Mouse (Mus musculus): Measurements from ENCODE around the gene Dpp10. TPM values are rescaled to one million over a fixed set of nuclear protein-coding genes. Genes with fewer than 3 reads are reported as not detected.
A peak's percentile ranks its signal among the peaks of the same experiment; 100 is the strongest.

Gene Dpp10
- polyA plus RNA-seq, 1 experiment from 2014 or later = 0.09 TPM

GRCm38 (mm10) chr1:123974621-123975020 is 70.7 kb downstream of the Dpp10 start:
- DNase-seq (ENCODE audit: low spot score) = peak; percentile 39
- WGBS = 29% methylated on average over 3 of the region's 3 CpGs
- Histone ChIP-seq H3K27ac (no peak overlapping the region), H3K36me3 (no peaks in the 10 kb centered on the region), H3K9me3 (replicated peaks) (no peaks in the 10 kb centered on the region), H3K27me3 (ENCODE audit: low read depth, poor library complexity, severe bottlenecking) (no peaks in the 10 kb centered on the region), H3K4me1 (no peaks in the 10 kb centered on the region), H3K4me3 (no peak overlapping the region)

DNA sequence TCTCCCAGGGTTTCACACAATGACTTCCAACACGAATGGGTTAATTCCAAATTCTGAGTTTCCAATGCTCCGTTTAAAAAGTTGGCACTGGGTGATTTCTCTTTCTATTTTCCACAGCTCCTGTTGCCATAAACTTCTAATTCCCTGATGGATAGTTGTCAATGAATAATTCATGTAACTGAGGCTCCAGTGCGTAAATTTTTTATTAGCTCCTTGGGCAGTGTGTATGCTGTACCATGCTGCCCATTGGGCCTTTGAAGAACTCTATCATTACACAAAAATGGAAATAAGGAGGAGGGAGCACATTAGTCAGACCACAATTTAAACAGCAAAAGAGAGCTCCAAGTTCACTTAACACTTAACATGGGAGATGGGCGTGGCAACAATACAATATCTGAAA is 99.2 kb downstream of the Dpp10 start:
- 88% methylated on average over 4 of the region's 4 CpGs for WGBS
- no peaks in the 10 kb centered on the region for H3K27me3 ChIP-seq (ENCODE audit: low read depth, poor library complexity, severe bottlenecking)
- no peak for DNase-seq (ENCODE audit: low spot score)
- no peak overlapping the region for H3K4me3 ChIP-seq
- no peaks in the 10 kb centered on the region for H3K9me3 ChIP-seq (replicated peaks)
- no peaks in the 10 kb centered on the region for H3K36me3 ChIP-seq
- no peaks in the 10 kb centered on the region for H3K4me1 ChIP-seq
- no peak overlapping the region for H3K27ac ChIP-seq

DNA sequence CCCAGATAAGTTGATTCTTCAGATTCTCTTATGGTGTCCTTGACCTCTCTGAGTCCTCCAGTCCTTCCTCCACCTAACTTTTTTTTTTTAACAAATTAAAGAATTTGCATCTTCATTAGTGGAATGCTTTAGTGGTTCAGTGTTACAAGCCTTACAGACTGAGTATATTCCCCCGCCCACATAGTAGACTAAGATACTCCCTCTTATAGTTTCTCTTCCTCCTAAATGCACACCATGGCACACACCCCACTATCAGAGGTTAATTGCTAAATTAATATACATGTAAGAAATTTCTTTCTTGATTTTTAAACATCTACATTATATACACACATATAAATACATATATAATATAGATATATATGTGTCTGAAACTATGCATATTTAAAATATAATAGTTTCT is 104.5 kb downstream of the Dpp10 start:
- 93% methylated on average over 1 of the region's 1 CpGs for WGBS

DNA sequence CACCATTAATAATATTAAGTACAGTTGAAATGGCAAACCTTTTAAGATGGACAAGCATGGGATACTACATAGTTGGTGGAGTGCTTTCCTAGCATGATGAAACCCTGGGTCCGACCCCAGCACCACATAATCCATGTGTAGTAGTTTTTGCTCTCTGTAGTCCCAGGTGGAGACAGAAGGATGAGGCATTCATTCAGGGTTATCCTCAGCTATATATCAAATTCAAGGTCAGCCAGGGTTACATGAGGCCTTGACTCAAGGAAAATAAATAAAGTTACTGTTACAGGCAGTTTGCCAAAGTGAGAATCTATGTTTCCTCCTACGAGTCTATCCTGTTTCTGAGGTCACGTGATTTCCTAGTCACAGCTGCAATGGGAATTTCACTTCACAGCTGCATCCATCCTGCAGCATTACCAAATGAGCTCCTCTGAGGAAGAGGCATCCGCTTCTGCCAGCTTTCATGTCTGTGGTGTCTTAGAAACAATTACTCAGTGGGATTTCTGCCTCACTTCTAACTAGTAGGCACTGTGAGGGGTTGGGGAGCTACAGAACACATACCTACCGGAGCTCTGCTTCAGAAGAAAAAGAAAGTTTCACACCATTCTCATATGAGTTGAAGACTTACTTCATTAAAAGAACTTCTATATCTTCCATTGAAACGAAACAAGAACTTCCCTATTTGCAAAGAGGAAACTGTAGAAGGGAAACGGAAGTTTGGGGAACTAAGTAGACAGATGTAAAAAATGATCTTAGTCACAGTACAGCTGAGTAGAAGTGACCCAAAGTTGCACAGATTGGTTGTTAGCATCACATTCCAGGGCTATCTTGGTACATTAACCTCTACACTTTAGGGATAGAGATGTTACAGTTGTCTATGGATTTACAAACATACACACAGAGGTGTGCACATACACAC is 111.3 kb downstream of the Dpp10 start:
- WGBS = 85% methylated on average over 7 of the region's 7 CpGs
- DNase-seq (ENCODE audit: low spot score) = no peak

More for the DNA sequence above, 104.5 kb downstream of the Dpp10 start:
- no peak overlapping the region for H3K4me3 ChIP-seq
- DNase-seq (ENCODE audit: low spot score) = no peak
- no peaks in the 10 kb centered on the region for H3K9me3 ChIP-seq (replicated peaks)
- no peaks in the 10 kb centered on the region for H3K27me3 ChIP-seq (ENCODE audit: low read depth, poor library complexity, severe bottlenecking)
- no peaks in the 10 kb centered on the region for H3K36me3 ChIP-seq
- H3K4me1 ChIP-seq = no peaks in the 10 kb centered on the region
- H3K27ac ChIP-seq = no peak overlapping the region

GRCm38 (mm10) chr1:123928003-123928370 is 117.4 kb downstream of the Dpp10 start:
- Histone ChIP-seq H3K27me3 (ENCODE audit: low read depth, poor library complexity, severe bottlenecking) (no peaks in the 10 kb centered on the region), H3K36me3 (no peaks in the 10 kb centered on the region), H3K27ac (no peak overlapping the region), H3K9me3 (replicated peaks) (no peaks in the 10 kb centered on the region), H3K4me3 (no peak overlapping the region), H3K4me1 (no peaks in the 10 kb centered on the region)
- no peak for DNase-seq (ENCODE audit: low spot score)
- 77% methylated on average over 3 of the region's 3 CpGs for WGBS

More for the DNA sequence above, 111.3 kb downstream of the Dpp10 start:
- Histone ChIP-seq H3K9me3 (replicated peaks) (no peaks in the 10 kb centered on the region), H3K27ac (no peak overlapping the region), H3K27me3 (ENCODE audit: low read depth, poor library complexity, severe bottlenecking) (no peaks in the 10 kb centered on the region), H3K4me3 (no peak overlapping the region), H3K4me1 (no peaks in the 10 kb centered on the region), H3K36me3 (no peaks in the 10 kb centered on the region)

GRCm38 (mm10) chr1:123927278-123928002 is 117.9 kb downstream of the Dpp10 start:
- DNase-seq (ENCODE audit: low spot score) = no peak
- no peak overlapping the region for H3K27ac ChIP-seq
- no peaks in the 10 kb centered on the region for H3K27me3 ChIP-seq (ENCODE audit: low read depth, poor library complexity, severe bottlenecking)
- H3K36me3 ChIP-seq = no peaks in the 10 kb centered on the region
- H3K4me1 ChIP-seq = no peaks in the 10 kb centered on the region
- no peaks in the 10 kb centered on the region for H3K9me3 ChIP-seq (replicated peaks)
- H3K4me3 ChIP-seq = no peak overlapping the region

GRCm38 (mm10) chr1:123924905-123925304 is 120.5 kb downstream of the Dpp10 start:
- H3K27me3 ChIP-seq (ENCODE audit: low read depth, poor library complexity, severe bottlenecking) = no peaks in the 10 kb centered on the region
- no peak for DNase-seq (ENCODE audit: low spot score)
- no peaks in the 10 kb centered on the region for H3K36me3 ChIP-seq
- no peak overlapping the region for H3K4me3 ChIP-seq
- WGBS = 90% methylated on average over 1 of the region's 1 CpGs
- H3K9me3 ChIP-seq (replicated peaks) = no peaks in the 10 kb centered on the region
- no peaks in the 10 kb centered on the region for H3K4me1 ChIP-seq
- H3K27ac ChIP-seq = no peak overlapping the region

GRCm38 (mm10) chr1:123923907-123924306 is 121.5 kb downstream of the Dpp10 start:
- no peaks in the 10 kb centered on the region for H3K27me3 ChIP-seq (ENCODE audit: low read depth, poor library complexity, severe bottlenecking)
- no peaks in the 10 kb centered on the region for H3K9me3 ChIP-seq (replicated peaks)
- DNase-seq (ENCODE audit: low spot score) = no peak
- H3K36me3 ChIP-seq = no peaks in the 10 kb centered on the region
- no peak overlapping the region for H3K4me3 ChIP-seq
- 93% methylated on average over 2 of the region's 2 CpGs for WGBS
- H3K27ac ChIP-seq = no peak overlapping the region
- H3K4me1 ChIP-seq = no peaks in the 10 kb centered on the region

DNA sequence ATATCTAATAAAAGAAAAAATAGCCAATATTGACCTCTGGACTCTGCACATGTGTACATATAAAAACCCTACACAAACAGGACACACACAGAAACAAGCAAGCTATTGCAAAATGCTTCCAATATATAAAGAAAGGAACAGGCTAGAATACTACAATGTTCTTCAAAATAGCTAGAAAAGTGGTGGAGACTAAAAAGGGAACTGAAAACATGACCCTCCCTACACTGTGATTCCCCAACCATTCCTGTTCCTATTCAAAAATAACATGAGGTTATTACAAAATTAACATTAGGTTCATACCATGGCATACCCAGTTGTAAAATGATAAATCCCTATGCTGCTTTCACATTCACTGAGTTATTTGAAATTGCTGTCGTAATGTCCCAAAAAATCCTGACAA is 125.8 kb downstream of the Dpp10 start:
- Histone ChIP-seq H3K36me3 (no peaks in the 10 kb centered on the region), H3K27me3 (ENCODE audit: low read depth, poor library complexity, severe bottlenecking) (no peaks in the 10 kb centered on the region), H3K9me3 (replicated peaks) (no peaks in the 10 kb centered on the region), H3K4me3 (no peak overlapping the region), H3K27ac (no peak overlapping the region), H3K4me1 (no peaks in the 10 kb centered on the region)
- DNase-seq (ENCODE audit: low spot score) = no peak
- WGBS = 96% methylated on average over 1 of the region's 1 CpGs

DNA sequence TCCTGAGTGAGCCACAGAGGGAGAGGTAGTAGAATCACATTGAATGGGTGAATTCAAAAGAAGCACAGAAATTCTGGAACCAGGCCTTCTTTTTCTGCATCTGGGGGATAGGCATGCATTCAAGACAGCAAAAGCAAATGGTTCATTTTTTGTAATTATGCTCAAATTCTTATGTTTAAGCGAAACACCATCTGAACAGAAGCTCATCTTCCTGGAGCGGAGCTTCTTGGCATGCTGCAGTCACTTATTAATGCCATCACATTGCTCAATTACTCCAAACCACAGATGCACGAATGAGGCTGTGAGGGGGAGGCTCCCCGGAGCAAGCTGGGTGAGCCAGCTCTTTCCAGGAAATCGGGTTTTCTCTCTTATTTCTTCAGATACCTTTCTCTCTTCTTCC is 142.7 kb downstream of the Dpp10 start:
- Histone ChIP-seq H3K27ac (no peak overlapping the region), H3K4me1 (no peaks in the 10 kb centered on the region), H3K9me3 (replicated peaks) (no peaks in the 10 kb centered on the region), H3K4me3 (no peak overlapping the region), H3K36me3 (no peaks in the 10 kb centered on the region), H3K27me3 (ENCODE audit: low read depth, poor library complexity, severe bottlenecking) (no peaks in the 10 kb centered on the region)
- DNase-seq (ENCODE audit: low spot score) = no peak
- 86% methylated on average over 5 of the region's 5 CpGs for WGBS

DNA sequence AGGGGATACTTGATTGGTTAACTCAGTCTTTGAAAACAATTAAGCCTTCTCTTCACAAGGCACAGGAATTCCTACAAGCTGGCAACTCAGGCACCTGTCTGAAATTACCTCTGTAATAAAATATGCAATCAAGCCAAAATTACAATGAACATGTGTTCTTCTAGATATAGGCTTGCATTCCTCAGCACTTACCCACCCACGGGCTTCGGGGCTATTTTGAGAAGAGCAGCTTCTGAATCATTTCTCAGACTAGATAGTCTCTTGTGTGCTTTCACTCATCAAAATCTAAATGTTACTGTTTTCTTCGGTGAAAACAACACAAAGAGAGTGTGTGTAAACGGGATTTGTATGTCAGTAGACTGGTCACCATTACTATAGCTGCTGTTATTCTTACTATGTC is 144.1 kb downstream of the Dpp10 start:
- DNase-seq (ENCODE audit: low spot score) = no peak

DNA sequence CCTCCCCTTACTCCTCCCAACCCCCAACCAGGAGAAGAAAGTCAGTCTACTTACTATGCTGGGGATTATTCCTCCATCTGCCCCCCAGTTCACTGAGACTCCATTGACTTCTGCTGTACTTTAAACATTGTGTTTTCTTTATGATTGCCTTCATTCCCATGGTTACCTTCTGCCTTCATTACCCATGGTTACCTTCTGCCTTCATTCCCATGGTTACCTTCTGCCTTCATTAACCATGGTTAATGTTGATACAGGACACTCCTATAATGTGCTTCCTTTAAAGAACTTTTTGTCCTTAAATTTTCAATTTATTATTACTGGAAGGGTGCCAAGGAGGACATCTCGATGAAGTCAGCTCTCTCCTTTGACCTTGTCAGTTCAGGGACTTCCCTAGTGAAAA is 158.1 kb downstream of the Dpp10 start:
- no peak overlapping the region for H3K4me3 ChIP-seq
- H3K36me3 ChIP-seq = no peaks in the 10 kb centered on the region
- WGBS = 82% methylated on average over 1 of the region's 1 CpGs
- no peaks in the 10 kb centered on the region for H3K27me3 ChIP-seq (ENCODE audit: low read depth, poor library complexity, severe bottlenecking)
- no peaks in the 10 kb centered on the region for H3K9me3 ChIP-seq (replicated peaks)
- H3K27ac ChIP-seq = no peak overlapping the region
- H3K4me1 ChIP-seq = no peaks in the 10 kb centered on the region
- DNase-seq (ENCODE audit: low spot score) = no peak

More for the DNA sequence above, 144.1 kb downstream of the Dpp10 start:
- H3K36me3 ChIP-seq = no peaks in the 10 kb centered on the region
- no peak overlapping the region for H3K4me3 ChIP-seq
- no peaks in the 10 kb centered on the region for H3K9me3 ChIP-seq (replicated peaks)
- no peaks in the 10 kb centered on the region for H3K4me1 ChIP-seq
- no peak overlapping the region for H3K27ac ChIP-seq
- H3K27me3 ChIP-seq (ENCODE audit: low read depth, poor library complexity, severe bottlenecking) = no peaks in the 10 kb centered on the region
- WGBS = 85% methylated on average over 4 of the region's 4 CpGs

DNA sequence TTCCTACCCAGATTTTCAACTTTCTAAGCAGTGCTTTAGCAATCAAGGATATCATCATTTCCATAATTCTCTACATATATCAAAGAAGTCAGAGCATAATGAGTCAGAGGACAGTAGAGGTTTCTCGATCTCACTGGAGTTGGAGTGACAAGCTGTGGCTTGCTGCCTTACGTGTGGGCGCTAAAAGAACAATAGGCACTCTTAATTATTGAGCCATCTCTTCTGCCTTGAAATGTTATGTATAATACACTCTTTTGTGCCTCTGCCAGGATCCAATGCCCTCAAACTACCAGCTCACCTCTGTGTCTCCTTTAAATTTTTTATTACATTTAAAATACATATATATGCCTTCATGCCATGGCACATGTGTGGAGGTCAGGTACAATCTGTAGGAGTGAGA is 198.5 kb downstream of the Dpp10 start:
- no peak for DNase-seq (ENCODE audit: low spot score)
- Histone ChIP-seq H3K27ac (no peak overlapping the region), H3K4me1 (no peaks in the 10 kb centered on the region), H3K36me3 (no peaks in the 10 kb centered on the region), H3K4me3 (no peak overlapping the region), H3K27me3 (ENCODE audit: low read depth, poor library complexity, severe bottlenecking) (no peaks in the 10 kb centered on the region), H3K9me3 (replicated peaks) (no peaks in the 10 kb centered on the region)
- 96% methylated on average over 3 of the region's 3 CpGs for WGBS

Data from limb, embryonic 10.5 days (tissue).